9 mouse cellular contexts compared by ENCODE assay signal in the genomic region with DNA sequence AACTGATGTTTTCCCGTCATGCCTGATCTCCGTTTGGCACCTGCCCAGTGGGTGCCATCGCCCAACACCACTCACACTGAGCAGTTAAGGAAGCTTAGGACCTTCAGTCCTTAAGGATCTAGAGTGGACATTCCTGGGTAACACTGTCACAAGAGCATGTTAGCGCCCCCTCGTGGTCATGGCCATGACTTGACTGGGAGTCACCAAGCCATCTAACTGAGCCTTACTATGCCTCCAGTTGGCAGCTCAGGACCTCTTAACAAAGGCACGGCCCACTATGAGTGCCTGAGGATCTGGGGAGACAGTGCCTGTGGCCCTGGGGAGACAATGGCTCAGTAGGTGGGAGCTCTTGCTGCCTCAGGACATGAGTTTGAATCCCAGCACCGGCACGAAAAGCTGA.
A peak's percentile ranks its signal among the peaks of the same experiment; 100 is the strongest.
DNase-seq lines count a peak whose midpoint lies in the region; ATAC-seq and TF ChIP-seq lines count a peak whose summit lies in the region.
"Had no signal": no experiment of that assay in that cellular context is flagged by ENCODE, and none has a peak within 500 bp of the region (broad histone marks: within the 10 kb centered on the region; RNA-seq: fewer than 3 reads in every experiment).

No protein-coding gene starts in this region.

- no peak overlapping the region for H3K4me2 ChIP-seq in midbrain, postnatal 0 days (ENCODE audit: low read depth, low read length, poor library complexity, severe bottlenecking)
- H3K4me2 ChIP-seq: limb, embryonic 13.5 days had no signal

- no peaks in the 10 kb centered on the region for H3K27me3 ChIP-seq in midbrain, postnatal 0 days (ENCODE audit: insufficient read depth, low read length)
- H3K27me3 ChIP-seq: limb, embryonic 13.5 days had no signal

- TF ChIP-seq CTCF in left cerebral cortex, adult 2 months (IDR thresholded peaks at IDR 0.05), result peak; percentile 55
- peak; percentile 41; the same call in 1 of the 2 replicates for TF ChIP-seq CTCF in brain, embryonic 14.5 days (IDR thresholded peaks at IDR 0.05; ENCODE audit: borderline replicate concordance, extremely low read depth, insufficient read depth, insufficient read length)
- peak; percentile 59 for TF ChIP-seq CTCF in midbrain, postnatal 0 days (IDR thresholded peaks at IDR 0.05)

- no peak for ATAC-seq in midbrain, postnatal 0 days (ENCODE audit: low FRiP score)

- WGBS in midbrain, postnatal 0 days, result 62% methylated on average over 8 of the region's 8 CpGs

- peak; percentile 13 to 49 for DNase-seq in adrenal gland, adult (ENCODE audit: inconsistent age in 2 of 2, low spot score in 1 of 2)
- no peak for DNase-seq in adrenal gland, adult 2 months
- no peak for DNase-seq in left cerebral cortex, adult 2 months (ENCODE audit: extremely low spot score in 1 of 2, low spot score in 2 of 2)
- DNase-seq in left cerebral cortex, adult 11 months (ENCODE audit: low spot score), result no peak
- peak; percentile 19 for DNase-seq in brain, embryonic 14.5 days (ENCODE audit: low read depth)
- DNase-seq in forelimb bud, embryonic 11.5 days (ENCODE audit: low read depth, low spot score), result peak; percentile 8
- peak; percentile 33 for DNase-seq in midbrain, postnatal 0 days (ENCODE audit: low spot score)
- DNase-seq in frontal cortex, postnatal 36 days (ENCODE audit: low spot score in 2 of 2), result no peak

- H3K36me3 ChIP-seq in midbrain, postnatal 0 days (ENCODE audit: insufficient read depth, low read length), result no peaks in the 10 kb centered on the region
- H3K36me3 ChIP-seq: limb, embryonic 13.5 days had no signal

- H3K9ac ChIP-seq in midbrain, postnatal 0 days (replicated peaks; ENCODE audit: low read length, poor library complexity, severe bottlenecking), result no peak overlapping the region
- H3K9ac ChIP-seq: limb, embryonic 13.5 days had no signal

- TF ChIP-seq POLR2A in brain, embryonic 14.5 days (IDR thresholded peaks at IDR 0.05; ENCODE audit: borderline replicate concordance, extremely low read depth, insufficient read depth, insufficient read length, poor library complexity, severe bottlenecking), result no peak

- no peak overlapping the region for H3K4me3 ChIP-seq in left cerebral cortex, adult 2 months
- H3K4me3 ChIP-seq in midbrain, postnatal 0 days (ENCODE audit: low read depth, low read length), result no peak overlapping the region
- H3K4me3 ChIP-seq: limb, embryonic 13.5 days had no signal

- intact Hi-C loops in left cerebral cortex, adult 2 months (cut with DNase I), result no loop called here

- H3K4me1 ChIP-seq in midbrain, postnatal 0 days (ENCODE audit: insufficient read depth, low read length), result no peaks in the 10 kb centered on the region
- H3K4me1 ChIP-seq: limb, embryonic 13.5 days had no signal

- H3K27ac ChIP-seq in left cerebral cortex, adult 2 months, result no peak overlapping the region
- no peak overlapping the region for H3K27ac ChIP-seq in midbrain, postnatal 0 days (ENCODE audit: low read depth, low read length)
- H3K27ac ChIP-seq: limb, embryonic 13.5 days had no signal

- peaks cover 4% of the 10 kb centered on the region; the same call in 1 of the 2 replicates for H3K9me3 ChIP-seq in midbrain, postnatal 0 days (ENCODE audit: low read length)
- H3K9me3 ChIP-seq: limb, embryonic 13.5 days had no signal

Comparison
In these comparisons a context has a peak if more than half of its experiments do, and no peak if none do; other contexts are left out.
1. DNase-seq: peak in adrenal gland, adult (2 of 2), brain, embryonic 14.5 days (single experiment), forelimb bud, embryonic 11.5 days (single experiment) and midbrain, postnatal 0 days (single experiment); none in adrenal gland, adult 2 months (single experiment), left cerebral cortex, adult 2 months (0 of 2), left cerebral cortex, adult 11 months (single experiment) and frontal cortex, postnatal 36 days (0 of 2).
2. Peak in every context shown above with its lines, with median percentiles within 50 percentile points of each other: CTCF ChIP-seq.